Mouse (Mus musculus): Measurements from ENCODE around the gene Gm17087.

- no peak for TF ChIP-seq POLR2A (IDR thresholded peaks at IDR 0.05; ENCODE audit: insufficient read length, low read depth)
- TF ChIP-seq USF1 (IDR thresholded peaks at IDR 0.05; ENCODE audit: low read depth): no peak
- no peak for TF ChIP-seq MYOG (IDR thresholded peaks at IDR 0.05; ENCODE audit: control insufficient read depth in 1 of 3, insufficient read depth in 1 of 3, insufficient read length in 2 of 3, low read depth in 2 of 3)
- no peak for TF ChIP-seq TCF12 (IDR thresholded peaks at IDR 0.05; ENCODE audit: insufficient read depth, poor library complexity, severe bottlenecking)
These were observed 32.9 kb downstream of the Gm17087 start for GRCm38 (mm10) chr17:8533828-8534227.
